Mouse (Mus musculus) lung, embryonic 14.5 days (tissue): ENCODE results near the gene 1700020L24Rik. TPM values are rescaled to one million over a fixed set of nuclear protein-coding genes. Genes with fewer than 3 reads are reported as not detected.

ENCODE experiments used
- ATAC-seq: fragments of 200-750 bp; cut with Nextera tagmentation; 2 replicates; pipeline ENCODE4 v1.8.0; 2017; ENCODE audit warnings: mild to moderate bottlenecking, moderate TSS enrichment, moderate library complexity; ENCODE audit not compliant: insufficient read depth
- DNase-seq: peaks from one replicate; pipeline ENCODE4 v3.0.0-alpha.2; 2015
- H3K27ac ChIP-seq: fragments of 300-500 bp; sonication (generic); 2 replicates; pipeline ENCODE4 v1.5.1; 2014; ENCODE audit warnings: low read depth, mild to moderate bottlenecking, moderate library complexity
- H3K27me3 ChIP-seq: fragments of 300-500 bp; sonication (generic); 2 replicates; pipeline ENCODE4 v1.6.1; 2014; ENCODE audit warnings: low read length, control low read depth; ENCODE audit not compliant: insufficient read depth
- H3K36me3 ChIP-seq: fragments of 300-500 bp; sonication (generic); 2 replicates; pipeline ENCODE4 v1.6.1; 2014; ENCODE audit warnings: control low read depth; ENCODE audit not compliant: insufficient read depth
- H3K4me1 ChIP-seq: fragments of 300-500 bp; sonication (generic); 2 replicates; pipeline ENCODE4 v1.6.1; 2014; ENCODE audit warnings: antibody characterized with exemption, control low read depth; ENCODE audit not compliant: insufficient read depth
- H3K4me2 ChIP-seq: fragments of 300-500 bp; sonication (generic); 2 replicates; pipeline ENCODE4 v1.6.1; 2014; ENCODE audit warnings: mild to moderate bottlenecking
- H3K4me3 ChIP-seq: fragments of 300-500 bp; sonication (generic); 2 replicates; pipeline ENCODE4 v1.5.1; 2014; ENCODE audit warnings: low read depth, low read length
- H3K9ac ChIP-seq: fragments of 300-500 bp; sonication (generic); 2 replicates; pipeline ENCODE4 v1.6.1; 2014
- H3K9me3 ChIP-seq: fragments of 300-500 bp; sonication (generic); 2 replicates; pipeline ENCODE4 v1.6.1; 2016; ENCODE audit warnings: low read depth, low read length, control low read depth
- CTCF ChIP-seq: IDR thresholded peaks from 2 replicates; pipeline ENCODE4 v1.5.1; 2016; ENCODE audit warnings: antibody characterized with exemption, low read depth
- WGBS: fragments of 180-500 bp; shearing (Covaris S2); extraction: QIAGEN DNeasy Blood & Tissue Kit; methylation state at CpG from one replicate; pipeline ENCODE4 v1.1.7; 2014; 5-methylcytosine and 5-hydroxymethylcytosine counted together
- polyA plus RNA-seq: library from polyadenylated mRNA; unstranded; fragments of >200 nt; fragmentation: Nextera tagmentation; extraction: Ambion mirVana; gene quantifications from 2 replicates; pipeline ENCODE4 v1.2.1, GENCODE M21; 2014

1700020L24Rik gene
- polyA plus RNA-seq, 1 experiment from 2014 or later = 0.64 TPM

GRCm38 (mm10) chr11:83448021-83448926 lies 10.8 kb downstream of the 1700020L24Rik start:
- Histone ChIP-seq H3K4me1 (peaks cover 19% of the 10 kb centered on the region), H3K9ac (no peak overlapping the region), H3K4me2 (no peak overlapping the region), H3K27me3 (peaks cover 26% of the 10 kb centered on the region), H3K36me3 (no peaks in the 10 kb centered on the region), H3K4me3 (no peak overlapping the region), H3K9me3 (no peaks in the 10 kb centered on the region), H3K27ac (peak overlapping the region; percentile 4; the same call in 1 of the 2 replicates)
- ATAC-seq = peak; percentile 61
- DNase-seq = peak; percentile 78
- 24% methylated on average over 16 of the region's 16 CpGs for WGBS
- no peak for TF ChIP-seq CTCF

GRCm38 (mm10) chr11:83448927-83449236 lies 11.4 kb downstream of the 1700020L24Rik start:
- H3K9ac ChIP-seq = no peak overlapping the region
- TF ChIP-seq CTCF = no peak
- H3K27ac ChIP-seq = 0 out of 2 replicates have a peak overlapping the region, but pooled peaks have one; percentile 4
- H3K4me1 ChIP-seq = peaks cover 19% of the 10 kb centered on the region
- H3K36me3 ChIP-seq = no peaks in the 10 kb centered on the region
- H3K4me2 ChIP-seq = no peak overlapping the region
- ATAC-seq = peak; percentile 33; the same call in 1 of the 2 replicates
- H3K27me3 ChIP-seq = peaks cover 20% of the 10 kb centered on the region
- no peak overlapping the region for H3K4me3 ChIP-seq
- DNase-seq = peak; percentile 72
- no peaks in the 10 kb centered on the region for H3K9me3 ChIP-seq

- Histone ChIP-seq H3K36me3 (no peaks in the 10 kb centered on the region), H3K27me3 (peaks cover 16% of the 10 kb centered on the region), H3K4me2 (no peak overlapping the region), H3K27ac (peak overlapping the region; percentile 28; the same call in 1 of the 2 replicates), H3K4me3 (no peak overlapping the region), H3K9ac (no peak overlapping the region), H3K9me3 (no peaks in the 10 kb centered on the region), H3K4me1 (peaks cover 19% of the 10 kb centered on the region)
- 26% methylated on average over 4 of the region's 4 CpGs for WGBS
- DNase-seq (no peak), ATAC-seq (no peak)
- no peak for TF ChIP-seq CTCF
Measured at GRCm38 (mm10) chr11:83449298-83449697, 11.8 kb downstream of the 1700020L24Rik start.

GRCm38 (mm10) chr11:83450550-83450949 lies 13.1 kb downstream of the 1700020L24Rik start:
- TF ChIP-seq CTCF = no peak
- no peak overlapping the region for H3K4me2 ChIP-seq
- WGBS = 30% methylated on average over 1 of the region's 1 CpGs

GRCm38 (mm10) chr11:83451281-83451680 lies 13.8 kb downstream of the 1700020L24Rik start:
- H3K27me3 ChIP-seq = peaks cover 3% of the 10 kb centered on the region; the same call in 1 of the 2 replicates
- no peak overlapping the region for H3K4me3 ChIP-seq
- no peak for DNase-seq
- H3K27ac ChIP-seq = no peak overlapping the region
- H3K4me2 ChIP-seq = no peak overlapping the region
- H3K9me3 ChIP-seq = no peaks in the 10 kb centered on the region
- H3K4me1 ChIP-seq = peaks cover 23% of the 10 kb centered on the region
- no peaks in the 10 kb centered on the region for H3K36me3 ChIP-seq
- WGBS = 83% methylated on average over 10 of the region's 10 CpGs
- no peak for ATAC-seq
- H3K9ac ChIP-seq = no peak overlapping the region
- TF ChIP-seq CTCF = no peak

More at GRCm38 (mm10) chr11:83450550-83450949, 13.1 kb downstream of the 1700020L24Rik start:
- peaks cover 4% of the 10 kb centered on the region for H3K27me3 ChIP-seq
- DNase-seq (no peak), ATAC-seq (no peak)
- peaks cover 23% of the 10 kb centered on the region for H3K4me1 ChIP-seq
- no peak overlapping the region for H3K4me3 ChIP-seq
- H3K27ac ChIP-seq = no peak overlapping the region
- H3K36me3 ChIP-seq = no peaks in the 10 kb centered on the region
- no peak overlapping the region for H3K9ac ChIP-seq
- H3K9me3 ChIP-seq = no peaks in the 10 kb centered on the region

- Histone ChIP-seq H3K4me2 (no peak overlapping the region), H3K9ac (no peak overlapping the region), H3K4me1 (peaks cover 4% of the 10 kb centered on the region), H3K9me3 (no peaks in the 10 kb centered on the region), H3K27ac (no peak overlapping the region), H3K36me3 (no peaks in the 10 kb centered on the region), H3K27me3 (no peaks in the 10 kb centered on the region), H3K4me3 (no peak overlapping the region)
- ATAC-seq = 0 out of 2 replicates have a peak, but pooled peaks have one; percentile 52
- 4% methylated on average over 4 of the region's 4 CpGs for WGBS
- DNase-seq = peak; percentile 49
- TF ChIP-seq CTCF = no peak
Measured at GRCm38 (mm10) chr11:83454548-83454947, 17.1 kb downstream of the 1700020L24Rik start.

- DNase-seq = no peak
- H3K4me2 ChIP-seq = no peak overlapping the region
- H3K4me3 ChIP-seq = no peak overlapping the region
- no peak overlapping the region for H3K9ac ChIP-seq
- 70% methylated on average over 3 of the region's 3 CpGs for WGBS
- no peaks in the 10 kb centered on the region for H3K36me3 ChIP-seq
- no peak for TF ChIP-seq CTCF
- H3K4me1 ChIP-seq = peaks cover 4% of the 10 kb centered on the region
- no peak for ATAC-seq
- H3K27me3 ChIP-seq = no peaks in the 10 kb centered on the region
- no peaks in the 10 kb centered on the region for H3K9me3 ChIP-seq
- no peak overlapping the region for H3K27ac ChIP-seq
Measured at GRCm38 (mm10) chr11:83455608-83456007, 18.1 kb downstream of the 1700020L24Rik start.
